Mouse (Mus musculus) spleen, adult 2 months (tissue): ENCODE measurements around the gene Art4. TPM values are rescaled to one million over a fixed set of nuclear protein-coding genes. Genes with fewer than 3 reads are reported as not detected.

Experiments
- DNase-seq, 2 experiments: peaks; one replicate each; pipeline versions ENCODE4 v3.0.0 to v3.0.0-alpha.2; 2012 to 2021; ENCODE audit warnings: low spot score in 2 of 2, low read depth in 1 of 2
- H3K27ac ChIP-seq: fragments of 200-500 bp; 2 replicates; pipeline ENCODE4 v1.5.1; 2012; ENCODE audit warnings: low read length, inconsistent platforms; ENCODE audit not compliant: insufficient read depth
- H3K27me3 ChIP-seq: fragments of 200-500 bp; 2 replicates; pipeline ENCODE4 v1.6.1; 2012; ENCODE audit warnings: mild to moderate bottlenecking, moderate library complexity, low read length, inconsistent platforms; ENCODE audit not compliant: control insufficient read depth, insufficient read depth
- H3K36me3 ChIP-seq: fragments of 200-500 bp; 2 replicates; pipeline ENCODE4 v1.6.1; 2012; ENCODE audit warnings: mild to moderate bottlenecking, low read length, inconsistent platforms; ENCODE audit not compliant: control insufficient read depth, insufficient read depth
- H3K4me1 ChIP-seq: fragments of 200-500 bp; 2 replicates; pipeline ENCODE4 v1.6.1; 2011; ENCODE audit warnings: inconsistent platforms; ENCODE audit not compliant: control insufficient read depth, insufficient read depth, insufficient read length
- H3K4me3 ChIP-seq: fragments of 200-500 bp; 2 replicates; pipeline ENCODE4 v1.5.1; 2011; ENCODE audit warnings: mild to moderate bottlenecking, inconsistent platforms; ENCODE audit not compliant: insufficient read depth, insufficient read length; ENCODE audit errors: extremely low read depth
- CTCF ChIP-seq: fragments of 200-500 bp; IDR thresholded peaks from 2 replicates; pipeline ENCODE4 v1.5.1; 2011; ENCODE audit warnings: mild to moderate bottlenecking, inconsistent platforms; ENCODE audit not compliant: insufficient read depth, insufficient read length, insufficient replicate concordance; ENCODE audit errors: extremely low read depth
- POLR2A ChIP-seq: fragments of 200-500 bp; IDR thresholded peaks from 2 replicates; pipeline ENCODE4 v1.6.1; 2011; ENCODE audit warnings: low read depth, low read length, inconsistent platforms
- WGBS: fragments of 180-500 bp; shearing (Covaris S2); methylation state at CpG from one replicate; pipeline ENCODE4 v1.1.7; 2018; 5-methylcytosine and 5-hydroxymethylcytosine counted together
- polyA plus RNA-seq: library from polyadenylated mRNA; depleted of rRNA; stranded (reverse); fragments of >200 nt; gene quantifications from 2 replicates; pipeline ENCODE4 v1.2.3, GENCODE M21; 2012

Art4 gene
- polyA plus RNA-seq, 1 experiment: 4.8 TPM

DNA sequence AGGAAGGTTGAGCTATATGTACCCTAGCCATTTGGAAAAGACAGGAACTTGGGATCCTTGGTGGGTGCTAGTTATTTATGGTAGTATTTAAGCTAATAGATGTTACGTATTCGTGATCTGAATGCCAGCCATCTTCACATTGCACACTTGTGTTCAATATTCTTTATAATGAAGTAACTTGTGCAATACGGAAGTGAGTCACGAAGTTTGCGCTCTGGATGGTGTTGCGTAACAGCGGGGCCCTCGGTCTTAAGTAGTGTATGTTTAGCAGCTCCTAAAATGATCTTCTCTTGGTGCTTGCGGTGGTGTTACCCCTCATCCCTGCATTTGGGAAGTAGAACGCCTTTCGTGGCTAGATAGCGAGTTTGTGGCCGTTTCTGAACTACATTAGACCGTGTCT is 48.5 kb downstream of the Art4 start:
- Histone ChIP-seq H3K4me3 (peak overlapping the region; percentile 88), H3K4me1 (peaks cover 6% of the 10 kb centered on the region; the same call in 1 of the 2 replicates), H3K27me3 (no peaks in the 10 kb centered on the region), H3K27ac (peak overlapping the region; percentile 85), H3K36me3 (peaks cover 11% of the 10 kb centered on the region)
- TF ChIP-seq POLR2A (no peak), CTCF (no peak)
- WGBS: 2% methylated on average over 14 of the region's 14 CpGs
- DNase-seq: peak; percentile 37 to 47

GRCm38 (mm10) chr6:136808631-136809046 is 48.9 kb downstream of the Art4 start:
- 1% methylated on average over 28 of the region's 28 CpGs for WGBS

GRCm38 (mm10) chr6:136808014-136808417 is 49.5 kb downstream of the Art4 start, which contains the start of gene H2afj:
TSS of gene H2afj (plus strand) at chr6:136808244.
- Histone ChIP-seq H3K4me1 (peaks cover 6% of the 10 kb centered on the region; the same call in 1 of the 2 replicates), H3K27me3 (no peaks in the 10 kb centered on the region), H3K36me3 (peaks cover 5% of the 10 kb centered on the region), H3K4me3 (peak within 1 kb of the TSS; percentile 88), H3K27ac (peak within 1 kb of the TSS; percentile 85)
- peak; percentile 92 to 98 for DNase-seq
- TF ChIP-seq POLR2A: peak; percentile 88
- no peak for TF ChIP-seq CTCF
- WGBS: 1% methylated on average over 34 of the region's 34 CpGs

More at GRCm38 (mm10) chr6:136808631-136809046, 48.9 kb downstream of the Art4 start:
- no peaks in the 10 kb centered on the region for H3K27me3 ChIP-seq
- peaks cover 6% of the 10 kb centered on the region; the same call in 1 of the 2 replicates for H3K4me1 ChIP-seq
- TF ChIP-seq CTCF (no peak), POLR2A (no peak)
- H3K4me3 ChIP-seq: peak overlapping the region; percentile 88
- H3K36me3 ChIP-seq: peaks cover 7% of the 10 kb centered on the region
- peak in 1 of 2 experiments; percentile 29 for DNase-seq
- peak overlapping the region; percentile 85 for H3K27ac ChIP-seq

GRCm38 (mm10) chr6:136807395-136808013 is 50.0 kb downstream of the Art4 start:
- WGBS: 58% methylated on average over 18 of the region's 18 CpGs
- H3K36me3 ChIP-seq: peaks cover 4% of the 10 kb centered on the region

GRCm38 (mm10) chr6:136806819-136807218 is 50.7 kb downstream of the Art4 start:
- Histone ChIP-seq H3K4me1 (peaks cover 6% of the 10 kb centered on the region), H3K27ac (no peak overlapping the region), H3K4me3 (no peak overlapping the region), H3K27me3 (no peaks in the 10 kb centered on the region), H3K36me3 (peaks cover 3% of the 10 kb centered on the region)
- no peak for DNase-seq
- WGBS: 91% methylated on average over 5 of the region's 5 CpGs
- no peak for TF ChIP-seq CTCF
- no peak for TF ChIP-seq POLR2A

More at GRCm38 (mm10) chr6:136807395-136808013, 50.0 kb downstream of the Art4 start:
- DNase-seq: no peak
- peak overlapping the region; percentile 37; the same call in 1 of the 2 replicates for H3K4me3 ChIP-seq
- H3K4me1 ChIP-seq: peaks cover 6% of the 10 kb centered on the region
- peak overlapping the region; percentile 63 for H3K27ac ChIP-seq
- no peak for TF ChIP-seq CTCF
- no peak for TF ChIP-seq POLR2A
- no peaks in the 10 kb centered on the region for H3K27me3 ChIP-seq

GRCm38 (mm10) chr6:136805409-136805775 is 52.1 kb downstream of the Art4 start:
- Histone ChIP-seq H3K27me3 (no peaks in the 10 kb centered on the region), H3K27ac (no peak overlapping the region), H3K4me3 (no peak overlapping the region), H3K4me1 (peaks cover 6% of the 10 kb centered on the region), H3K36me3 (peaks cover 2% of the 10 kb centered on the region)
- 46% methylated on average over 1 of the region's 1 CpGs for WGBS
- TF ChIP-seq CTCF (no peak), POLR2A (no peak)
- no peak for DNase-seq
